Mouse (Mus musculus): Measurements from ENCODE around the gene Dtx2.

The Dtx2 gene

DNA sequence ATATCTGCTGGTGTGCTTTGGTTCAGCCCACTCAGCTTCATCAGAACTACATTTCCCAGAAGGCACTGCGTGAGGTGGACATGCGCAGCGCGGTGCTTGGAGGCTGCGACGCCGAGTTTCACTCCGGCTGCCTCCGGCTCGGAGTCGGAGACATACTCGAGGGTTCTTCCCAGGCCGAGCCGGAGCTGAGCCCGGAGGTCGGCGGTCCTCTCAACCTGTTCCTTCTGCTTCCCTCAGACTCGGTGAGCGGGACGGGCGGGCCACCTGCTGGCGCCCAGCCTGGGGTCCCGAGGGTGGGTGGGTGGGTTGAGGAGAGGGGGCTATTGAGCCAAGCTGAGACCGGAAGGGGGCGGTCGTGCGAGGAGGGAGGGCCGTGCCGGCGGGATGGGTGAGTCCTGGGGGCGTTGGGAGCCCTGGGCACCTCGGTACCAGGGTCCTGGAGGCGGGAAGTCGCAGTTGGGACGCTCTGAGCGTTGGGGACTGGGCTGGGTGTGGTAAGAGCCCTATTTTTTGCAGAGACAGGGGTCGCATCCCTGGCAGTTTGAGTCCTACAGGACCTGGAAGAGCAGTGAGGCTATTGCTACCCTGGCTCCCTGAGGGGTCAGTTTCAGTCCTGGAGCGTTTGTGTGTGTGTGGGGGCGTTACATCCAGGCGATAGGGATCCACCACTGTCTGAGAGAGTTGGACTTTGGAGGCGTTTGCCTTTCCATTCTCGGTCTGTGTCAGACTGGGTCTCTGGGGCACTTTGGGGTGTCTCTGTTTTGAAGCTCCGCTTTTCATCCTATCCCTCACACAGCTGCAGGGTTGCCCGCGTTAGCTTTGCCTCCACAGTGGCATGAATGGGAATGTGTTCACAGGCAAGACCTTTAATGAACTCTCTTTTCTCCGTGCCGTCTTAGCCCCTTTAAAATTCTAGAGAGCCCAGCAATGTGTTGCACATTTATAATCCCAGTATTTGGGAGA is at the start of gene Dtx2:
Dtx2 (plus strand) TSS at position 76 of the 963 bp plus-strand sequence.
- peak; percentile 95 for DNase-seq (ENCODE audit: low read depth)

DNA sequence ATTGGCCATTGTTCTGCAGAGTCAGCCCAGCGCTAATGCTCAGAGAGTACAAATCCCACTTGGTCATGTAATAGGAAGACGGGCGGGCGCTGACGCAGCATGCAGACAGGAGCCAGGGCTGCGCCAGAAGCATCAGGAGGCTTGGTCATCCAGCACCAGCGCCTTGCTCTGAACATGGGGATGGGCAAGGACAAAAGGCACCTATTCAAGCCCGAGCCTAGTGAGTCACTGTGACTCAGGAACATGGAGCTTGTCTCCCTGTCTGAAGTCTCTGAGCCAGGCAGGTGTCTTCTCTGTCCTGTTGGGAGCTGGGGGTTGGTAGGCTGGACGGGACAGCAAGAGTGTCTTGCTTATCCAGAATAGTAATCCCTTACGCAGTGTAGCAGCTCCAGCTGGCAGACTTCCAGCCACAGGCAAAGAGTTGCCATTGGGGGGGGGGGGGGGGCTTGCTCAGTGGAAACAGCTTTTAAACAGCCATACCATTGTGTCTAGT is 48.6 kb upstream of the Dtx2 start:
- DNase-seq (ENCODE audit: low read depth): peak; percentile 81

DNA sequence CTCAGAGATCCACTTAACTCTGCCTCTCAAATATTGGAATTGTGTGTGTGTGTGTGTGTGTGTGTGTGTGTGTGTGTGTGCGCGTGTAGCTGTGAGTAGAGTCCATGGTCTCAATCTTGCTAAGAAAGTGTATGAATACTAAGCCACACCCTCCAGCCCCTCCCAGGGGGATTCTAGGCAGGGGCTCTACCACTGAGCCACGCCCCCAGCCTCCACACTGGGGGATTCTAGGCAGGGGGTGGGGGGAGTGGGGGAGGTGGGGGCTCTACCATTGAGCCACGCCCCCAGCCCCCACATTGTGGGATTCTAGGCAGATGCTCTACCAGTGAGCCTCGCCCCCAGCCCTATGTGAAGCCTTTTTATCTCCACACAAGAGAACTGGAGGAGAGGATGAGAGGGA is 48.0 kb upstream of the Dtx2 start:
- DNase-seq (ENCODE audit: low read depth): peak; percentile 53

DNA sequence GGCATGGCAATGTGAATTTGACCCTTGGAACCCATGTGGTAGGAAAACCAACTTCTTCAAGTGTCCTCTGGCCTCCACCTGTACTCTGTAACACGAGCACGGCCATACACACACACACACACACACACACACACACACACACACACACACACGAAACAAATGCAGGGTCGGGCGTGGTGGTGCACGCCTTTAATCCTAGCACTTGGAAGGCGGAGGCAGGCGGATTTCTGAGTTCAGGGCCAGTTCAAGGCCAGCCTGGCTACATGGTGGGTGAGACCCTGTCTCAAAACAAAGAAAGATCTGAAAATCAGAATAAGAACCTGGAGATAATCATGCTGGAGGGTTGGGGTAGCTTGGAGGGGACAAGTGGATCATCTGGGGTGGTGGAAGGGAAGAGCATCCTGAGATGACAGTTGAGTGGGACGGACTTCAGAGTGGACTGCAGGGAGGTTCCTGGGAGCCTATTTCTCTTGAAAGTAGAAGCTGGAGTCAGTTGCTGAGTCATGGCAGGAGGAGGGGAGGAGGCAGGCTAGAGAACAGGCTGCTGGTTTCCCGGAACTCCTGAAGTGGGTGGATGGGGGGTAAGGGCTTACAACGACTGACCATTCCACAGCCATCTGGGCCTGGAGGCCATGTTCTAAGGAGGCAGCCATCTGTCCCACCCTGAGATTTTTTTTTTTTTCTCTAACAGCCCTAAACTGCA is 43.7 kb upstream of the Dtx2 start:
- peak; percentile 91 for DNase-seq (ENCODE audit: low read depth)

DNA sequence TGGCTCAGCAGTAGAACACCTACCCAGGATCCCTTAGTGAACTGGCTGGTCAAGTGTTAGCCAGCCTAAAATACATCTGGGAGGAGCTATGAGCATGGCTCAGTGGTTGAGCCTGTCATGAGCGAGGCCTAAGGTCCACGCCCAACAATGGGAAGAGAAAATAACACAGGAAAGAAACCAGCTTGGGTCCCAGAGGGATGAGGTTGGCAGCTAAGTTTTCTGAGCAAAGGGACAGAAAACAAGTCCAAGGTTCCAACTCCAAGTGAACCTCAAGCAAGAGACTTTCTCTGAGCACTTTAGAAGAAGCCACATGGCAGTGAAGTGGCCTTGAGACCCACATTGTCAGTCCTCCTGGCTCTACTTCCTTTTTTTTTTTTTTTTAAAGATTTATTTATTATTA is 42.9 kb upstream of the Dtx2 start:
- DNase-seq (ENCODE audit: low read depth): peak; percentile 27

DNA sequence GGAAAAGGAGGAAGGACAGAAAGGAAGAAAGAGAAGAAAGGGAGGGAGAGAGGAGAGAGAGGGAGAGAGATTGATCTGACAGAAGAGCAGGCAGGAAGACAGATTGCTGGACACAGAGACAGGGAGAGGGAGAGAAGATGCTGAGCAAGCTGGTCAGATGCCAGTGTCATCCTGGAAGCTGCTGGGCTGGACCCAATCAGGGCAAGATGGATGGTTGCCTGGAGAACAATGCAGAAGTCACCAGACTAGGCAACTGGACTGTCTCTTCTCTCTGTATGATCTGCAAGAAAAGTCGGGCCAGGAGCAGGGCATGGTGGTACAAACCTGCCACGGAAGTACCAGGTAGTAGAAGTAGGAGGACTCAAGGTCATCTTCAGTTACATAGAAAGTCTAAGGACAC is 41.8 kb upstream of the Dtx2 start:
- DNase-seq (ENCODE audit: low read depth): peak; percentile 37

DNA sequence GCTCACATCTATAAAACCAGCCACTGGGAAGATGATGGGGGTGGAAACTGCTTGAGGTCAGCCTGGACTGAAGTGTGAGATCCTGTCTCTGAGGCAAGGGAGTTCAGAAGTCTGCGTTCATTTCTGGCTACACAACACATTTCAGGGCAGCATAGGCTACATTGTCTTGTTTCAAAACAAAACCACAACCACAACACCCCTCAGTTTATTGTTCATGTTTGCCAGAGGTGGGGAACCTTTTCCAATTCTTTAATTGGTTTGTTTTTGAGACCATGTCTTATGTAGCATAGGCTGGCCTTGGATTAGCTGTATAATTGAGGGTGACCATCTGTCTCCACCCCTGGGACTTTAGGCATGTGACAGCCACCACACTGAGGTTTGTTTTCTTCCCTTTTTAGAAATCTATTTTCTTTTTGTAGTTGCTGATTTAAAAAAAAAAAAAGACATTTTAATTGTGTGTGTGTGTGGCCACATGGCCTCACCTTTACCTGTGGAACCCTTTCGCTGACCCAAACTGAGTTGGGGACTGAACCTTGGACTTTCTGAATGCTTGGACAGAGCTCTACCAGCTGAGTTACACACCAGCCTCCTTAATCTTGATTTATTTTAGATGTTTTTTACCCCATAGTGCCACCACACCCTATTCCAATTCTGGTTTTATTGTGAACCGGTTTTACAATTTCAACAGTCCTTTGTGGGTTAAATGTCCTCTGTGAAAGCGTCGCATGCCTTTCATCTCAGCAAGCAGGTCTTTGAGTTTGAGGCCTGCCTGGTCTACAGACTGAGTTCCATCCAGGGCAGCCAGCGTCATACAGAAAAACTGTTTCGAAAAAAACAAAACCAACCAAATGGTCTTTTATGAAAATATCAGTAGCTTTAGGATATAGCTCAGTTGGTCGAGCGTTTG is 38.0 kb upstream of the Dtx2 start:
- no peak for DNase-seq (ENCODE audit: low read depth)

DNA sequence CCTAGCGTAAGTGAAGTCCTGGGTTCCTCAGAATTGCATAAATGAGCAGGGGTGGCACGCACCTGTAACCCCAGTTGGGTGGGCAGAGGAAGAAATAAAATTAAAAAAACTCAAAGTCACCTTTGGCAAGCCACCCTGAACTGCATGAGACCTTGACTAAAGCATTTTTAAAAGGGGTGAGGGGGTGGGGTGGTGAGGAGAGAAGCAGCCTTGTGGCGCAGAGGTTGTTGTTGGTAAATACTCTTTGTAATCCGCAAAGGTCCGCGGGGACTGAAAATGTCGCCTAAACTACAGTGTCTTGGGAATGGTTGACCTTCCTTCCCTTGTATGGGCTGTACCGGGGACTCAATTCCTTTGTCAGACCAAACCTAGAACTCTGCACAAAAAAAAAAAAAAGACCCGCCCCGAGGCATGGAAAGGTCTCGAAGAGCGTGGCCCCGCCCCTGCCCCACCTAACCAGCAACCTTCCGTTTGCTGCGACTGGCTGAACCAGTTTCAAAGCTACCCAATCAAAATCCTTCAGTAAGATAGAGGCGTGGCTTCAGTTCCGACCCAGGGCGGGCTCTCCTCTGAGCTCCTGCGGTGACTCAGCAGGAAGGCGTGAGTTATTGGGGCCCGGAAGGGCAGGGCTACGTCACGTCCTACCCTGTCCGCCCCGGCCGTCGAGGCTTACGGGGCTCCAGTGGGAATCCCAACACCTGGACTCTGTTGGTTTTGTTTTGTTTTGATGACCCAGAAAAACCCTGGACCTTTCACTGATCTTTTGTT is 37.2 kb upstream of the Dtx2 start:
- peak; percentile 98 for DNase-seq (ENCODE audit: low read depth)

DNA sequence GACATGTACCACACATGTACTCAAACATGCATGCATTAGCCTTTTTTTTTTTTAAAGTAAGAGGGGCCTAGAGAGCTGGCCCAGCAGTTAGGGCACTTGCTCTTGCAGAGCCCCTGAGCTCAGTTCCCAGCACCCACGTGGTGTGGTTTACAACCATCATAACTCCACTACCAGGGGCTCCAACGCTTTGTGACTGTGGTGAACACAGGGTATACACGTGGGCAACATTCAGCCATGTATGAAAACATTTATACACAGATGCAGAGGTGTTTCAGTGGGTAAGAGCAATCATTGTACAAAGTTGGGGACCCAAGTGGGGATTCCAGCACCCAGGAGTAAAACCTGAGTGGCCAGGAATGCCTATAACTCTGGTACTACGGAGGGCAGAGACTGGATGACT is 36.2 kb upstream of the Dtx2 start:
- no peak for DNase-seq (ENCODE audit: low read depth)

DNA sequence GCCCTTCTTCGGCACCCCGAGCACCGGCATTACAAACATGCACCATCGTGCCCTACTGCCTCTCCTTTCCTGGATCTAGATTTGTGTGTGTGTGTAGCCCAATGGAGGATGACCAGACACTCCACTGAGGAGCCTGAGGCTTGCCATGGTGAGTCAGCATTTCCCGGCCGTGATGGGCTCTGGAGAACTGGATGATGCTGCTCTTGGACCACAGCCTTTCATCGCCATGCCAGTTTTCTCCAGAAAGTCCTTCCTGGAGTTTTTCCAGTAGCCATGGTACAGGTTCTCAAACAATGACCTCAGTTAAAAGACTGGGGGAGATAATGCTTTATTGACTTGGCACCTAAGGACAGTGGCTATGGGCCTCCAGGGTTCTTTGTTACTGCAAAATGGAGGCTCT is 34.7 kb upstream of the Dtx2 start:
- DNase-seq (ENCODE audit: low read depth): peak; percentile 93

DNA sequence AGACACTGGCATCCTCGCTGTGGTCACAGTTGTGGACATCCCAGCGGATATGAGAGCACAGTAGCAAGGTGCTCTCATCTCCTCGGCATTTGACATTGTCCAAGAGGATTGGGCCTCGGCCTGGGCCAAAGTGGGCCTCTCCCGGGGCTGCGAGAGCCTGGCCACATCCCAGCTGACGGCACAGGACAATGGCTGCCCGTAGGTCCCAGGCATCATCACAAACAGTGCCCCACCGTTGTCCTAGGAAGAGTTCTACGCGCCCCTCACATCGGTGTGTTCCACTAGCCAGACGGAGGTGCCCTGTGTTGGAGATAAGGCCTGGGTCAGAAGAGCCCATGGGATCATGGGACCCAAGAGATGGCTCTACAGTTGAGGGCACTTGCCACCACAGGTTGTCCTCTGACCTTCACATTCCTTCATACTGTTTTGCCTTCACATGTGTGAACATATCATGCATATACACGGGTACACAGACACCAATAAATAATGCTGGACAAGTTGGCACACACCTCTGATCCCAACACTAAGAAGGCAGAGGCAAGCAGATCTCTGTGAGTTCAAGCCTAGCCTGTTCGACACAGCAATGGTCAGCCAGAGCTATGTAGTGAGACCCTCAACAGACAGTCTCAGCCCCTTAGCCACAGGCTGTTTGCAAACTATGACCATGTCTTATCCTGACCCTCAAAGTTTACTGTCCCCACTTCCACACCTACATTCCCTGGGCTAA is 33.5 kb upstream of the Dtx2 start:
- DNase-seq (ENCODE audit: low read depth): no peak

DNA sequence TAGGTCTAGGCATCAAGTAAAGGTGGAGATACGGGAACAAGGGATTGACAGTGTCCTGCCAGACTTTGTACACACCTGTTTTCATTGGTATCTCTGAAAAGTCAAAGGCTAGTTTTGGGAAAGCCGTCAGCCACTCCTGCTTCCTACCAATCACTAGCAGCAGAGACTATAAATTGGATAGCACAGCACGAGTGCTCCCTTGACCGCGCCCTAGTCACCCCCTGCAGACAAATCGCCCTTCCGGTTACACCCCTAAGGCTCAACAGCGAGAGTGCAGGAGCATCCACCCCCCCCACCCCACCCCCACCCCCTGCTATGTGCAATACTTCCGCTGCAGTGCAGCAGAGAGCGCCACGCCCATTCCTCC is 32.5 kb upstream of the Dtx2 start:
- DNase-seq (ENCODE audit: low read depth): no peak

DNA sequence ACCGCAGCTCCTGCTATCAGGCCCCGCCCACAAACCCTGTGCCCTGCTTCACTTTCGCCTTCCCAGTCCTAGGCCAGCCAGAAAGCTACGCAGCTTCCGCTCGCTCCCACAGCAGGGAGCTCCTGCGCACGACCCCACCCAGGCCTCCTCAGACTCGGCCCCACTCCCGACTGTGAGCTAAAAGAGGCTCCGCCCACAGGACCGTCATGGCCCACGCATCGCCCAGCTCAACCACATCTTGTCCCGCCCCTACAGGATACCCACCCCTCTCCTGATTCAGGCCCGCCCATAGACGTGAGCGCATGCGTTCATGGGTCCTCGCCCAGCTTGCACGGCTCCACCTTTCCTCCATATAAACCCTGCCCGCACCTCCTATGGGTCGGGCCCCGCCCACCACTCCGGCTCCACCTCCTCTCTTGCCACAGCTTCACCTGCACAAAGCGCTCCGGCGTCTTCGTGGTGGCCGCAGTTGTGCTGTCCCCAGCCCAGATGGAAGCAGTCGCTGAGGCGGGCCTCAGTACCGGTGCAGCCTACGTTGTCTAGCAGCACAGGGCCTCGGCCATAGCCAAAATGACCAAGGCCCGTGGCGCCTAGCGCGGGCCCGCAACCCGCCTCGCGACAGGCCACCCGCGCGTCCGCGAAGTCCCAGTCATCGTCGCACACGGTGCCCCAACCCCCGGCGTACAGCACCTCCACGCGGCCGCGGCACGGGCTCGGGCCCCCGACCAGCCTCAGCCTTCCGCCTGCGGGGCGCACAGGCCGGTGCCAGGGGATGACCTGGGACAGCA is 31.9 kb upstream of the Dtx2 start:
- DNase-seq (ENCODE audit: low read depth): peak; percentile 100

DNA sequence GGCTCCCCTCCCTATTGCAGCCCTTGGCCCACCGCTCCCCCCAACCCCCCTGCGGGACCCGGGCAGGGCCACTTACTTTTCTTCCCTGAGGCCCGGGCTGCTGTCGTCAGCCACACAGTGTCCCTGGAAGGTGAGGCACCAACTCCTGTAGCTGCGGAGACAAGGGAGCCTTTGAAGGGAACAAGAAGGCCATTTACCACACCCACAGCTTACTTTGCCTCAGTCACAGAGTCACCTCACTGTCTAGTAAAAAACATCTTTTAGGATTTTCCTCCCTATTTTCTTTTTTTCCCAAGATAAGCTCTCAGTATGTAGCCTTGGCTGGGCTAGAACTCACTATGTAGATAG is 31.3 kb upstream of the Dtx2 start:
- no peak for DNase-seq (ENCODE audit: low read depth)

DNA sequence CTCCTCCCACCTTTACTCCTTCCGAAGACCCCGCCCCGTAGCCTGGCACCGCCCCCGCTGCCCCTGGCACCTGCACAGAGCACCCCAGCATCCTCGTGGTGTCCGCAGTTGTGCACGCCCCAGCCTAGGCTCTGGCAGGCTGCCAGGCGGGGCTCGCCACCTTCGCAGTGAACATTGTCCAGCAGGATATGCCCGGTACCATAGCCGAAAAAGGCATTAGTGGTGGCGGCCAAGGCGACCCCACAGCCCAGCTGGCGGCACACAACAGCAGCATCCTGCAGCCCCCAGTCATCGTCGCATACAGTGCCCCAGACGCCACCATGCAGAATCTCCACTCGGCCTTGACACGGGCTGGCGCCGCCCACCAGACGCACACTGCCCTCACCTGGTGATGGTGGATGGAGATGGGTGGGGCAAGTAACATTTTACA is 29.1 kb upstream of the Dtx2 start:
- no peak for DNase-seq (ENCODE audit: low read depth)

DNA sequence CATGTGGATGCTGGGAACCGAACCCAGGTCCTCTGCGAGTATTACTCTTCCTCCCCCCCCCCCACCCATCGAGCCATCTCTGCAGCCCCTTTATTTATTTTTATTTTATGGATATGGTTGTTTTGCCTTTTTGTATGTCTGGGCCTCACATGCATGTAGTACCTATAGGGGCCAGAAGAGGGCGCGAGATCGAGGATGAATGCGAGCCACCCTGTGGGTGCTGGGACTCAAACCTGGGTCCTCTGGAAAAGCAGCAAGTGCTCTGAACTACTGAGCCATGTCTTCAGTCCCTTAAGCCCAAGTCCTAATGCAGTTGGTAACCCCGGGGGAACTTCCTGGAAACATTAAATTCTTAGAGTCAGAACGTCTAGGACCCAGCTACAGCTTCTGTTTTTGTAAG is 27.7 kb upstream of the Dtx2 start:
- DNase-seq (ENCODE audit: low read depth): peak; percentile 54

DNA sequence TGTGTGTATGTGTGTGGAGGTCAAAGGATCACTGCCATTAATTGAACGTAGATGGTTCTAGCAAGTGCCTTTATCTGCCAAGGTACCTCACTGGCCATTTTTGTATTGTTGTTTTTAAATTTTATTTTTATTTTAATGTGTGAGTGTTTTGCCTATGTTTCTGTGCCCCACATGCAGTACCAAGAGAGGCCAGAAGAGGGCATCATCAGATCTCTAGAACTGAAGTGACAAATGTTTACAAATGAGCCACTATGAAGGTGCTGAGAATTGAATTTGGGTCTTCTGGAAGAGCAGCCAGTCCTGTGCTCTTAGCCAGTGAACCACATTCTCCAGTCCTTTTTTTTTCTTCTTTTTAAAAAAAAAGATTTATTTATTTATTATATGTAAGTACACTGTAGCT is 25.8 kb upstream of the Dtx2 start:
- peak; percentile 81 for DNase-seq (ENCODE audit: low read depth)

DNA sequence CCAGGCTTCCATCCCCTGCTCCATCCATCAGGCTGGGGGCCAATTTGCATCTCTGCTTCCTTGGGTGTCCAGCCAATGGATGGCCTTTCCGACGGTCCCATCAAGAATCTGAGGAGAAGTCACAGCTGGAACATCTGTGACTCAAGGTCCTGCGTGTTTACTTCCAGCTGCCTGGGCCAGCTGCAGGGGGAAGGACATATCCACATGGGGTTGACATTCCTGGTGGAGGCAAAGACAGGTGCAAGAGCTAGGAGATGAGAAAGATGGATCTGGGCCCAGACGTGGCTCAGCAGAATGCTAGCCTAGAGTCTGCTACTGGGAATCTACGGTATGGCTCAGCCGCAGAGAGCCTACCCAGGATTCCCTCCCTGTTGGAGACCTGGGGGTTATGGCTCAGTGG is 24.4 kb upstream of the Dtx2 start:
- DNase-seq (ENCODE audit: low read depth): no peak

DNA sequence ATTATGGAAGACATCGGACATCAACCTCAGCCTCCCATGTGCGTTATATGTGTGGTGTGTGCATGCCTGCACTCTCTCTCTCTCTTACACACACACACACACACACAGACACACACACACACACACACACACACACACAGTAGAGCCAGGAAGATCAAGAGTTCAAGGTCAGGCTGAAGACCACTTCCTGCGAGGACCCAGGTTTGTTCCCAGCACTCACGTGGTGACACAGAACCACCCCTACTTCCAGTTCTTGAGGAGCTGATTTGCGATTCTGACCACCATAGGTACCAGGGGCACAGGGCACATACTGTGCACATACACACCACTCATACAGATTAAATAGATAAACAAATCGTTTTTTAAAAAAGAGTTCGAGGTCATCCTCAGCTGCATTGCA is 22.7 kb upstream of the Dtx2 start:
- no peak for DNase-seq (ENCODE audit: low read depth)

DNA sequence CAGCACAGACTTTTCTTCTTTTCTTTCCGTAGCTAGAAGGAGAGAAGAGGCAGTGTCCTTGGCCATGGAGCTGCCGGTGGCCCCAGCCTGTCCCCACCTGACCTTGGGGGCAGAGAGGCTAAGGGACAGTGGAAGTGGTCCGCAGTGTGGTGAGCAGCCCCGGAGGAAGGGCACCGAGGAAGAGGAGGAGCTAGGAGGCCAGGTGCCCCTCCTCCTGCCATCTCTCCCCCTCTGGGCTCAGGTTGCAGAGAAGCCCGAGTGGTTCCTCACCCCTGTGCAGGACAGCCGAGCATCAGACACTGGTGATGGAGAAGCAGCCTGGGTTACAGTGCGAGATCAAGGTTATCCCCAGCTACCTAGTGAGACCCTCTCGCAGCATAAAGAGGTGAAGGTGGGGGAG is 20.2 kb upstream of the Dtx2 start, which contains the start of gene Ssc4d:
Ssc4d (minus strand) TSS at position 167 of the 400 bp plus-strand sequence.
- DNase-seq (ENCODE audit: low read depth): no peak

Measured in NIH3T3 (cell line).